Mouse (Mus musculus) left cerebral cortex, adult 18-20 months (tissue): ENCODE measurements at regions not wholly inside any gene's neighbourhood (a gene's known extent, or its start where the extent isn't known, plus 50 kb on each side); places are given as distances from the start of the nearest gene placed in this dataset.
"Not testable (repeated sequence)": the region's sequence is repeated elsewhere in the genome, so short reads cannot be mapped to it uniquely, and the experiment has no call there.

Experiments
- DNase-seq, 2 experiments: peaks; one replicate each; pipeline ENCODE4 v3.0.0; 2021 to 2022; ENCODE audit warnings: low spot score in 2 of 2, mixed read lengths in 1 of 2

- no peak for DNase-seq
These were observed 94.2 kb upstream of the Ptgfr start for GRCm38 (mm10) chr3:151931656-151932055.

DNA sequence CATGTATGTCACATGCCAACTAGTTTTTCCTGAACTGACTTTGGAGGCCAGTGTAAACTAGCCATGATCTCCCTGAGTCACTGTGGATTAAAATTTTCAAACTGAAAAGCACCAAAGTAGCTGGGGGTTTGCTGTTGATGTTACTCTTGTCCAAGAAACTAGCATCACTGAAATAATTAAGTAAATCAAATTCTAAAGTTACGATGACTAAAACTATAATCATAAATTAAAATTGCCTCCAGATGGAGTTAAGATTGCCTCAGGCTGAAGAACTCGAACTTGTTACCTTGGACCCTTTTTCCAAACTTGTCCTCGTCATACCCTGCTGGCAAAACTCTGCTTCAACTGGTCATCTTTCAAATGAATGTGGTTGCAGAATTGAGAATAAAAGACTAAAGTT, 93.7 kb upstream of the Ptgfr start:
- DNase-seq, result no peak

DNA sequence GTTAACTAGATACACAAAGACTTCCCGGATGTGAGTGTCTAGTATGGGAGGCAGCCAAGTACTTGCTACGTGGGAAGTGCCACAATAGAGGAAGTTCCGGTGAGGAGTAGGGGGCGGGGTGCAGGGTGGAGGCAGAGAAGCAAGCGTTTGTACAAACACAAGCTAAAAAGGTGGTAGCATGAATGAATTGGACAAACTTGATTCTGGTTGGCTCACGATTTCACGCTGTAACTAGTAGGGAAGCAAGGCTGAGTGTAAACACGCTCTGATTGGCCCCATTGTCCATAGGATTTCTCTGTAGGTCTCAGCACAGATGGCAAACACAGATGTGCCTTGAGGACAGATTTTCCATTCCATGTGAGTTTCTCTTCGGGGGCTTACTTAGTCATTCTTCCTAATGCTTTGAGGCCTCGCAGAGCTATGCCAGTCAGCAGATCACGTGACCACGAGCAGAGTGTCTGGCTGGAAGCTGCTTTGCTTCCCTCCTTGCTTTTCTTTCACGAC, 76.6 kb upstream of the Ptgfr start:
- peak; percentile 41 to 46 for DNase-seq

GRCm38 (mm10) chr3:151912292-151912691, 74.9 kb upstream of the Ptgfr start:
- not testable (repeated sequence) for DNase-seq

DNA sequence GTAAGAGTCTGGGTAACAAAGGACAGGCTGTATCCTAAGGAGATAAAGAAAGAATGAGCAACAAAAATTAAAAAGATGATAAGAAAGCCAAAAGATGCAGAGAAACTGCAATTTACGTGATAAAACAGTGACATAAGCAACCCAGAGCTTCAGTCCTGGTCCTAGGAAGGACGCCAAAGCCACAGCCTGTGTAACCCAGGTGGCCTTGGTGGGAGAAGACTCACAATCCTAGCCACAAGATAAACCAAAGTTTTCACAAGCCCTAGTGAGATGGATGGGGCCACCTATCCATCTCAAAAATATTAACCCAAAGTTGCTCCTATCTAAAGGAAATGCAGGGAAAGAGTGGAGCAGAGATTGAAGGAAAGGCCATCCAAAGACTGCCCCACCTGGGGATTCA, 73.4 kb upstream of the Ptgfr start:
- DNase-seq, result no peak

GRCm38 (mm10) chr3:151909344-151909743, 71.9 kb upstream of the Ptgfr start:
- DNase-seq, result no peak

DNA sequence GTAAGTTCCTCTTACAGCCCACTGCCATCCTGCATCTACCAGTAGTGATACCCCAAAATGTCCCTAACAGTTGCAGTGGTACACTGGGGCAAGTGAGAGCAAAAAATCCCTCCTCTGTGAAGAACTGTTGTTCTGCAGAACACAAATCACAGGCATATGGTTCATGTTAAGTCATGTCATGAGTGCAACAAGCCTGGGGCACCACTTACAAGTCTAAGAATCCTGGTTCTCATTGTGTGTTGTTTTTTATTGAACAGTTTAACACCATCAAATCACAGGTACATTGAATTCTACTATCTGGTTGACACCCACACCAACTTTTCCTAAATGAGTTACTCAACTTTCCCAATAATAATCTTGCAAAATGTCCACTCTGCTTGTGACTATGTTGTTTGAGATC, 71.5 kb upstream of the Ptgfr start:
- DNase-seq, result no peak

DNA sequence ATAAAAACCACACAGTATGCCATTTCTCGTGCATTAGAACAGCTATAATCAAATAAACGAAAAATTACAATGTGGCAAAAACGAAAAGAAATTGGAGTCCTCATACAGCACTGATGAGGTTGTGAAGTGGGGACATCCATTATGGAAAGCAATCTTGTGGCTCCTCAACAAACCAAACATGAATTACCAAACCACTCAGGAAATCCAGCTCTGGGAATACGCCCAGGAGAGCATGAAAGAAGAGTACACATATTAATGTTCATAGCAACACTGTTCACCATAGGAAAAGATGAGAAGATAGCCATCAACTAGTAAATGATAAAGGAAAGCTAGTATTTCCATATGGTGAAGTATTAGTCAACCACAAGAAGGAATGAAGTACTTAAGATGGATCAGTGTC, 68.3 kb upstream of the Ptgfr start:
- DNase-seq, result no peak

- DNase-seq, result no peak
These were observed 65.7 kb upstream of the Ptgfr start for GRCm38 (mm10) chr3:151903169-151903568.

DNA sequence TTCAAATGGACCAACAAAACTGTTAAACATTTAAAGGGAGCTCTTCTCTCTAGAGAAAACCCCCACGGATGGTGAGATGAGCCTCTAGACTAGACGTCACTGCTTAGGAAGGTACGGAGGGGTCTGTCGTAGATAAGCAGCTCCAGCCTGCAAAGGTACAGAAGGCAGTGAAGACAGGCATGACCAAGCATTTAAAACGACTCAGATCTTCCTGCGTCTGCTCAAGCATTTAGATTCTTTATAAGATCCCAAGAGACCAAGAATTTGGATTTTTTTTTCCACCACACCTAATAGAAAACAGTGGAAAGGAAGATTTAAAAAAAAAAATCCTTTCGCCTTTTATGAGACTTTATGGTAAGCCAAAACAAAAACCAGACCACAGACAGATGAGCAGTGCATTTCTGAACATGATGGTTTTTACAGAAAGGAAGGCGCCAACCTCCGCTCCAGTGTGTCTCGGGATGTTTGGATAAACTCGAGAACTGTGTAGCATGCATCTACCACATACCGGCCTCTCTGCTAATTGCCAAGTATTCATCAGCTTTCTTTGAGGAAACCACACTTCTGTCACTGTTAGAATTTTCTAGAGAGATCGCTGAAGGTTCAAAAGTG, 64.9 kb upstream of the Ptgfr start:
- DNase-seq, result no peak

DNA sequence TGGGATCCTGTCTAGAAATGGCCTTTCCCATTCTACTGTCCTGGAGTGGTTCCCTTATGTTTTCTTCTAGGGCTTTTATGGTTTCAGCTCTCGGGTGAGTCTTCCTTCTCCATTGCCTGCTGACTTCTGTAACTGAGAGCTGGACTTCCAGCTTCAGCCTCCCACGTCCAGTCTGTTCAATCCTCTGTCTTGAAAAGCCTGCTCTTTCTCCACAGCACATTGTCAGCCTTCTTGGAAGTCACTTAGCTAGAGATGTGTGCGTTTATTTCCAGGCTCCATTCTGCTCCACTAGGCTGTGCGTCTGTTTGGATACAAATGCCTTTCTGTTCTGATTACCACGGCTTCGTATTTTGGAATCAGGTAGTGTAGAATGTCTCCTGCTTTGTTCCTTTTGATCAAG, 62.2 kb upstream of the Ptgfr start:
- peak in 1 of 2 experiments; percentile 36 for DNase-seq

DNA sequence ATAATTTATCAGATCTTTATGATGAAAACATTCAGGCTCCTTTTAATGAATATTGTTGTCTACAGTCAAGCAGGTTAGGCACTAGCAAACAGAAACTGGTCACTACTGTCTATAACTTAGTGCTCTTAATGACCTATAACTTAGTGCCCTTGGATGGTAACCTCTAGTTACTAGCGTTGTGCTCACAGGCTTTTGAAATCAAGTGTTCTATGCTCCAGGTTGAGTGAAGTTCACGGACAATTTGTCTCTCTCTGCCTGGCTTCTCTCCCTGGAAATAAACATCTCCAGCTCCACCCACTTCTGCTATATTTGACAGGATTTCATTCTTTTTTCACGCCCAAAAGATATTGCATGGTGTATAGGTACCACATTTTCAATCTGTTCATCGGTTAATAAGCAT, 61.7 kb upstream of the Ptgfr start:
- DNase-seq, result no peak

DNA sequence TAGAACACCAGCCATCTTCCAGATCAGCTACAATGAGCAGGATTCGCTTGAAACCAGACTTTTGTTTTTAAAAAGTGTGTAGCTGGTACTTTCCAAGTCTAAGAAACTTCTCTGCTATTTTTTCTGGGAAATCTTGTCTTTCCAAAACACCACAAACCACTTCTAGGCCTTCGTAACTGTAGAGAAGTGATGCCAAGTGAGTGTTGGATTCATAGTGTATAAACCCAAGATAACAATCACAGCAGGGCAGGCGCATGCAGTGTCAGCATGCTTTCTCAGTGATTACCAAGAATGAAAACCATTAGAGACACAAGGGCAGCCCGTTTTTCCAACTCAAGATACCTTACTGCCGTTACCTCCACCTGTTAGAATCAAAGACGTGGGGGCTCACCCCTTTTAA, 58.9 kb upstream of the Ptgfr start:
- no peak for DNase-seq

- no peak for DNase-seq
These were observed 57.3 kb upstream of the Ptgfr start for GRCm38 (mm10) chr3:151894712-151895111.

DNA sequence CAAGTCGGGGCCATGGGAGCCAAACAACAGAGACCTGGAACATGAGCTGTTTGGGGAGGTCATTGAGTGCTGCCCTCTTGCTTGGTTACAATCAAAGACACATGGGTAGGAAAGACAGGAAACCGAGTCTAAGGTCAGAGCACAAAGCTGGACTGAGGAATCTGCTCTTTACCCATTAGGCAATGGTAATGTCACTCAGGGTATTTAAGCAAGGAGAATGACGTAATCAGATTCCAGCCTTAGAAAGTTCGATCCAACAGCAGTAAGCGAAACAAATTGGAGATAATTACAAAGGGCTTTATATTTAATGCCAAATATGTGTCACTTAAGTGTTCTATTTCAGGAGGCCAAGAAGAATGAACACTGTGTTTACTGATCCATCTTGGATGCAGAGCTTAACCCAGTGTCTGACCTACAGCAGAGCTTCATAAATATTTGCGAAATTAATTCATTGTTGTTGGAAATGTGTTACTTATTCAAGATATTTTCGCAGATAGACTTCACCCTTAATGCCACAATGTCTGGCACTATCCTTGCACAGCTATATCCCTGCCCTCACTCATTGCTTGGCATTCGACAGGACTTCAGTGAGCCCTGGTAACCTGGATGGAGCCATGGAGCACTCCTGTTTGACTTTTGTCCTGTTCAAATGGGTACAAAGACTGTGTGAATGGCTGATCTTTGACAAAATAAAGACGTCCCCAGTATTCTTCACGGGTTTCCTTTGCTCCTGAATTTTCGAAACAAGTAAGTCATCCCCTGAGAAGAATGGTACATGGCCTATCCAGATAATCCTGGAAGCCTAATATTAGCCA, 56.2 kb upstream of the Ptgfr start:
- DNase-seq, result no peak

DNA sequence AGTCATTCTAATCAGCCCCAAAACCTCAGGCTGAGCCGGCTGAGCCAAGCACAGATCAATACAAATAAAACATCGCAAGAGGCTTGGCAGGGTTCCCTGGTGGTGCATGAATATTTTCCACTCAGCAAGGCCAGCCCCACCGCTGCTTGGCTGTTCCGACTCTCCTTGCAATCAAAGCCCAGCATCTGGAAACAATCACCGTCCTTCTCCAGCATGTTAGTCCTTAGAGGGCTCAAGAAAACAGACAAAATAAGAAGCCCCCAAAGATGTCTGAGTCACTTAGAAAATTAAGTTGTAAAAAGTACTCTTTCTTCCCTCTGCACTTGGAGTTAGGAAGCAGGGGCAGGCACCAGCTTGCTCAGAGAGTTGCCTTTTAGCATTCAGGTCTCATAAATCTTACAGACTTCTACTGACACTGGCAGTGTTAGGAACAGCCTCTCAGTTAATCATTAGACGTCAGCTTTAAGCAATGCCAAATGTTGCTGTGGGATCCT, 54.4 kb upstream of the Ptgfr start:
- peak; percentile 15 to 30 for DNase-seq

GRCm38 (mm10) chr3:151891336-151891735, 53.9 kb upstream of the Ptgfr start:
- DNase-seq, result no peak

GRCm38 (mm10) chr3:151889738-151890137, 52.3 kb upstream of the Ptgfr start:
- no peak for DNase-seq
